8 mouse cellular contexts compared by ENCODE assay signal in genomic region chr4:139310899-139311701, GRCm38 (mm10). TPM values are rescaled to one million over a fixed set of nuclear protein-coding genes. Genes with fewer than 3 reads are reported as not detected.
A peak's percentile ranks its signal among the peaks of the same experiment; 100 is the strongest.
DNase-seq lines count a peak whose midpoint lies in the region; ATAC-seq and TF ChIP-seq lines count a peak whose summit lies in the region.

No protein-coding gene starts in this region.

- H3K36me3 ChIP-seq in embryonic facial prominence, embryonic 10.5 days (replicated peaks), result peaks cover 37% of the 10 kb centered on the region
- H3K36me3 ChIP-seq in intestine, postnatal 0 days (ENCODE audit: control insufficient read depth, insufficient read depth), result peaks cover 30% of the 10 kb centered on the region
- peaks cover 24% of the 10 kb centered on the region for H3K36me3 ChIP-seq in midbrain, embryonic 10.5 days

- H3K9me3 ChIP-seq in embryonic facial prominence, embryonic 10.5 days, result no peaks in the 10 kb centered on the region
- no peaks in the 10 kb centered on the region for H3K9me3 ChIP-seq in intestine, postnatal 0 days (ENCODE audit: control insufficient read depth)
- H3K9me3 ChIP-seq in midbrain, embryonic 10.5 days (replicated peaks), result no peaks in the 10 kb centered on the region

- ATAC-seq in intestine, postnatal 0 days, result peak; percentile 75

- intact Hi-C loops in left cerebral cortex, postnatal 14 days (cut with DNase I), result no loop called here

- H3K4me3 ChIP-seq in embryonic facial prominence, embryonic 10.5 days, result peak overlapping the region; percentile 89
- peak overlapping the region; percentile 85 for H3K4me3 ChIP-seq in intestine, postnatal 0 days (ENCODE audit: low read depth, low read length)
- peak overlapping the region; percentile 96 for H3K4me3 ChIP-seq in midbrain, embryonic 10.5 days

- peak; percentile 15 for DNase-seq in cerebellum, adult 8-10 months
- no peak for DNase-seq in cerebellum, adult 18-20 months
- DNase-seq in A20 (ENCODE audit: low read depth, low spot score), result peak; percentile 55
- DNase-seq in embryonic facial prominence, embryonic 10.5 days (ENCODE audit: low spot score), result no peak
- no peak for DNase-seq in midbrain, embryonic 10.5 days (ENCODE audit: low spot score)
- DNase-seq in urinary bladder, postnatal 4 days (ENCODE audit: low spot score in 2 of 2), result no peak
- DNase-seq in left cerebral cortex, postnatal 14 days (ENCODE audit: low spot score in 2 of 2), result no peak

- peak overlapping the region; percentile 94 for H3K4me2 ChIP-seq in intestine, postnatal 0 days (replicated peaks; ENCODE audit: low read depth)

- H3K27me3 ChIP-seq in embryonic facial prominence, embryonic 10.5 days (replicated peaks; ENCODE audit: low read depth, poor library complexity, severe bottlenecking), result peaks cover 13% of the 10 kb centered on the region
- H3K27me3 ChIP-seq in intestine, postnatal 0 days (replicated peaks; ENCODE audit: control insufficient read depth, insufficient read depth, low read length), result no peaks in the 10 kb centered on the region
- peaks cover 30% of the 10 kb centered on the region for H3K27me3 ChIP-seq in midbrain, embryonic 10.5 days (ENCODE audit: low read depth, poor library complexity, severe bottlenecking)

- under 1% methylated on average over 53 of the region's 53 CpGs for WGBS in embryonic facial prominence, embryonic 10.5 days
- under 1% methylated on average over 52 of the region's 53 CpGs for WGBS in intestine, postnatal 0 days
- WGBS in midbrain, embryonic 10.5 days, result under 1% methylated on average over 53 of the region's 53 CpGs

- peak overlapping the region; percentile 90 for H3K27ac ChIP-seq in embryonic facial prominence, embryonic 10.5 days (replicated peaks)
- peak overlapping the region; percentile 91 for H3K27ac ChIP-seq in intestine, postnatal 0 days (ENCODE audit: low read depth, low read length)
- H3K27ac ChIP-seq in midbrain, embryonic 10.5 days (replicated peaks), result peak overlapping the region; percentile 93

- H3K9ac ChIP-seq in intestine, postnatal 0 days (ENCODE audit: low read depth, low read length), result peak overlapping the region; percentile 88

- H3K4me1 ChIP-seq in embryonic facial prominence, embryonic 10.5 days, result peaks cover 24% of the 10 kb centered on the region
- no peaks in the 10 kb centered on the region for H3K4me1 ChIP-seq in intestine, postnatal 0 days (replicated peaks; ENCODE audit: control insufficient read depth, insufficient read depth, low read length)
- H3K4me1 ChIP-seq in midbrain, embryonic 10.5 days, result peaks cover 32% of the 10 kb centered on the region

- TF ChIP-seq CTCF in intestine, postnatal 0 days (IDR thresholded peaks at IDR 0.05; ENCODE audit: low read depth), result peak; percentile 36

RNA-seq across cellular contexts. Expression of gene Akr7a5, which starts 0.6 kb away (rescaled TPM):
- polyA plus RNA-seq in embryonic facial prominence, embryonic 10.5 days (2016; fragmentation: Nextera tagmentation; extraction: Ambion mirVana), result 141 and 158 TPM in 2 replicates
- 226 and 259 TPM in 2 replicates for polyA plus RNA-seq in intestine, postnatal 0 days (2015; fragmentation: Nextera tagmentation; extraction: Ambion mirVana)
- polyA plus RNA-seq in midbrain, embryonic 10.5 days (2016; fragmentation: Nextera tagmentation; extraction: Ambion mirVana), result 99.7 and 103 TPM in 2 replicates
- total RNA-seq in left cerebral cortex, postnatal 14 days (2021), result 10 to 100 TPM; 26.7 to 28.9 TPM

RNA-seq across cellular contexts. Expression of gene Pqlc2, which starts 0.6 kb away (rescaled TPM):
- 17.5 and 17.7 TPM in 2 replicates for polyA plus RNA-seq in embryonic facial prominence, embryonic 10.5 days (2016; fragmentation: Nextera tagmentation; extraction: Ambion mirVana)
- polyA plus RNA-seq in intestine, postnatal 0 days (2015; fragmentation: Nextera tagmentation; extraction: Ambion mirVana), result 92.6 and 95.9 TPM in 2 replicates
- polyA plus RNA-seq in midbrain, embryonic 10.5 days (2016; fragmentation: Nextera tagmentation; extraction: Ambion mirVana), result 15.9 and 16.1 TPM in 2 replicates
- total RNA-seq in left cerebral cortex, postnatal 14 days (2021), result 10 to 100 TPM; 15.1 to 15.4 TPM

RNA-seq across cellular contexts. Expression of gene Mrto4, which starts 41.3 kb away (rescaled TPM):
- polyA plus RNA-seq in embryonic facial prominence, embryonic 10.5 days (2016; fragmentation: Nextera tagmentation; extraction: Ambion mirVana), result 180 and 187 TPM in 2 replicates
- 36.6 and 39.0 TPM in 2 replicates for polyA plus RNA-seq in intestine, postnatal 0 days (2015; fragmentation: Nextera tagmentation; extraction: Ambion mirVana)
- polyA plus RNA-seq in midbrain, embryonic 10.5 days (2016; fragmentation: Nextera tagmentation; extraction: Ambion mirVana), result 144 and 166 TPM in 2 replicates
- total RNA-seq in left cerebral cortex, postnatal 14 days (2021), result 10 to 100 TPM; 38.2 to 48.5 TPM

RNA-seq across cellular contexts. Expression of gene Emc1, which starts 41.3 kb away (rescaled TPM):
- 30.3 and 33.1 TPM in 2 replicates for polyA plus RNA-seq in embryonic facial prominence, embryonic 10.5 days (2016; fragmentation: Nextera tagmentation; extraction: Ambion mirVana)
- polyA plus RNA-seq in intestine, postnatal 0 days (2015; fragmentation: Nextera tagmentation; extraction: Ambion mirVana), result 7.9 and 8.8 TPM in 2 replicates
- 32.3 and 38.5 TPM in 2 replicates for polyA plus RNA-seq in midbrain, embryonic 10.5 days (2016; fragmentation: Nextera tagmentation; extraction: Ambion mirVana)
- total RNA-seq in left cerebral cortex, postnatal 14 days (2021), result 10 to 100 TPM; 77.7 to 82.3 TPM

RNA-seq across cellular contexts. Expression of gene Ubr4, which starts 41.3 kb away (rescaled TPM):
- polyA plus RNA-seq in embryonic facial prominence, embryonic 10.5 days (2016; fragmentation: Nextera tagmentation; extraction: Ambion mirVana), result 60.5 and 64.9 TPM in 2 replicates
- 27.5 and 30.0 TPM in 2 replicates for polyA plus RNA-seq in intestine, postnatal 0 days (2015; fragmentation: Nextera tagmentation; extraction: Ambion mirVana)
- 51.8 and 54.8 TPM in 2 replicates for polyA plus RNA-seq in midbrain, embryonic 10.5 days (2016; fragmentation: Nextera tagmentation; extraction: Ambion mirVana)
- total RNA-seq in left cerebral cortex, postnatal 14 days (2021), result 100 to 1,000 TPM; 158 to 164 TPM

Comparison
In these comparisons a context has a peak if more than half of its experiments do, and no peak if none do; other contexts are left out.
1. DNase-seq: peak in cerebellum, adult 8-10 months (single experiment) and A20 (single experiment); none in cerebellum, adult 18-20 months (0 of 2), embryonic facial prominence, embryonic 10.5 days (single experiment), midbrain, embryonic 10.5 days (single experiment), urinary bladder, postnatal 4 days (0 of 2) and left cerebral cortex, postnatal 14 days (0 of 2).
2. Peak in every context shown above with its lines, with median percentiles within 50 percentile points of each other: H3K27ac ChIP-seq and H3K4me3 ChIP-seq.